Mouse (Mus musculus) fat pad, adult 2 months (tissue): ENCODE results near the gene B3glct.

ENCODE experiments used
- DNase-seq: peaks from one replicate; pipeline ENCODE4 v3.0.0-alpha.2; 2011; ENCODE audit warnings: low read depth, low spot score; ENCODE audit errors: extremely low read depth

The B3glct gene

DNA sequence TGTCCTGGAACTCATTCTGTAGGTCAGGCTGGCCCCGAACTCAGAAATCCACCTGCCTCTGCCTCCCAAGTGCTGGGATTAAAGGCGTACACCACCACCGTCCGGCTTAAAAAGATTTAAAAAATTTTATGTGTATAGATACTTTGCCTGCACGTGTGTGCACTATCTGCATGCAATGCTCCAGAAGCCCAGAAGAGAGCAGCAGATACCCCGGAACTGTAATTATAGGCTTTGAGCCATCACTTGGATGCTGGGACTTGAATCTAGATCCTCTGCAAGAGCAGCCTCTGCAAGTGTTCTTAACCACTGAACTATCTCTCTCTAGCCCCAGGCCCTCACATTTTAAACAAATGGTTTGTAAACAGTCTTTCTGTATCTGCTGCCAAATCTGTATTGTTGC, 15.1 kb upstream of the B3glct start:
- no peak for DNase-seq

GRCm38 (mm10) chr5:149663417-149663816, 14.6 kb upstream of the B3glct start:
- DNase-seq = no peak

DNA sequence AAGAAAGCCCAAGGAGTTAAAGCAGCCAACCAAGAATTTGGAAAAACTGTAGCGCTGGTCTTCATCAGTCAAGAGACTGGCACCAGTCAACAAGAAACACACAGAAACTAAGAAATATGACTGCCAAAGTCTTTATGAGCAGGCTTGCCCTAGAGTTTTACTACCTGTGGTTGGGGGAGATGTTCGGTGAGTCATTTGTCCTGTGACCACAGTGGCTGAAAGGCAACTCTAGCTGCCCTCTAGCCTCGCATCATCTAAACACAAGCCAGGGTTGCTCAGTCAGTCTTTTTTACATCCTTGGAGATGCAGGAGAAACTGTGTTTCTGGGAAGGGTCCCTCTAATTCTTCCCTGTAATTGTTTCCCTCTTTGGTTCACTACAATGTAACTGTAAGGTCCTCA, 834 bp upstream of the B3glct start:
- no peak for DNase-seq

GRCm38 (mm10) chr5:149678990-149679348, 939 bp downstream of the B3glct start:
- DNase-seq = no peak

- no peak for DNase-seq
Measured at GRCm38 (mm10) chr5:149679362-149679761, 1.3 kb downstream of the B3glct start.

DNA sequence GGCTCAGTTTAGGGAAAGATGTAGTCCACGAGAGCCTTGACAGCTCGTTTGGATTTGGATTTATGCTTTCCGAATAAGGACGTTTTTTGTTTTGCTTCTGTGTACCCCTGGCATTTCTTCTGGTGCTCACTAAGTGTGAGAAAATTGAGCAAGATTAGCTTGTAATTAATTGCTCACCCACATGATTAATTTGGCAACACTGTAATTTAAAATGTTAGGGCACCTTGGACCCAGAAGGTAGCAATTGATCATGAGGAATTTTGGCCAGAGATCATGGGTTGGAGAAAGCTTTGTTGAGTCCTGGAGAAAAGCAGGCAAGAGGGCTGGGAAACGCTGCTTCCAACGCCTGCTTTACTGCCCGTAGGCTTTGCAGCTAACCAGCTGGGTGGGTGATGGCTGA, 1.9 kb downstream of the B3glct start:
- DNase-seq = peak; percentile 33

- no peak for DNase-seq
Measured at GRCm38 (mm10) chr5:149680946-149681345, 2.9 kb downstream of the B3glct start.

GRCm38 (mm10) chr5:149689860-149690259, 11.8 kb downstream of the B3glct start:
- DNase-seq = no peak

GRCm38 (mm10) chr5:149692548-149692947, 14.5 kb downstream of the B3glct start:
- no peak for DNase-seq

- DNase-seq = no peak
Measured at GRCm38 (mm10) chr5:149693200-149693599, 15.2 kb downstream of the B3glct start.

DNA sequence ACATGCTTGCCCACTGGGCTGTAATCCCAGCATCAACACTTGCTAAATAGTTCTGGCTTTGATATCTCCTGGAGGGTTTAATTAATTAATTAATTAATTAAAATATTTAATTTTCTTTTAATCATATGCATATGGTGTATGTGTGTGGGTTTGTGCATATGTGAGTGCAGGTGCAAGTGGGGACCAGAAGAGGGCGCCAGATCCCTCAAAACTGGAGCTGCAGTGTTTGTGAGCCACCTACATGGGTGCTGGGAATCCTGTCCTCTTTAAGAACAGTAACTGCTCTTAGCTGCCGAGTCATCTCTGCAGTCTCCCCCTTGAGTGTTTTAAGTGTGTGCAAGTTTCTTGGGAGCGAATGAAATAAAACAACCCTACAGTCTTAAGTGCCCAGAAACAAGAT, 15.9 kb downstream of the B3glct start:
- no peak for DNase-seq

DNA sequence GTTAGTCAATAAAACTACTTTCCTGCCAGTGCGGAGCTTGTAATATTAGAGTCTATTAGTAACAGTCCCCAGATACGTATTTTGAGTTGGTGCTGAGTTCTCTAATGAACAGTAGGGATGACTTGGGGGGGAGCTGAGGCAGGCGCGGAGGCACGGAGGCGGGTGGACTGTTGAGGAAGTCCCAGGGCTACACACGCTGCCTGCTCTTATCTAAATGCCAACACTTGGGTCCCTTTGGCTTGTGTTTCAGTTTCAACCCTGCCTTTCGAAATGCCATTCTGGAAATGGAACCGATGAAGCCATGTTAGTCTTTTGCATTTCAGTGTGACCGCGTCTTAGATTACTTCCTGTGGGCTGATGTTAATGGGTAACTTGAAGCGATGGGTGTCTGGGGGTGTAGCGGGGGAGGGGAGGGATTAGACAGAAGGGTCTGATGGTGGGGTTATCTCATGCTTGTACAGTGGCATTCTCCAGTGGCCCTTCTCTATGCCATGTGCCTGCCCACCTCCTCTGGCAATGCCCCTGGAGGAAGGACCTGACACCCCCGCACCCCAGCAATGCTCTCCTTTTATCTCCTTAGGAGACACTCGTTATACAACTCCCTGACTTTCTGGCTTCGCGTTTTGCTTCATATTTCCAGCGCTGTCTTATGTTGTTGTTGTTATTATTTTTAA, 17.2 kb downstream of the B3glct start:
- no peak for DNase-seq

- DNase-seq = no peak
Measured at GRCm38 (mm10) chr5:149702770-149703169, 24.7 kb downstream of the B3glct start.

DNA sequence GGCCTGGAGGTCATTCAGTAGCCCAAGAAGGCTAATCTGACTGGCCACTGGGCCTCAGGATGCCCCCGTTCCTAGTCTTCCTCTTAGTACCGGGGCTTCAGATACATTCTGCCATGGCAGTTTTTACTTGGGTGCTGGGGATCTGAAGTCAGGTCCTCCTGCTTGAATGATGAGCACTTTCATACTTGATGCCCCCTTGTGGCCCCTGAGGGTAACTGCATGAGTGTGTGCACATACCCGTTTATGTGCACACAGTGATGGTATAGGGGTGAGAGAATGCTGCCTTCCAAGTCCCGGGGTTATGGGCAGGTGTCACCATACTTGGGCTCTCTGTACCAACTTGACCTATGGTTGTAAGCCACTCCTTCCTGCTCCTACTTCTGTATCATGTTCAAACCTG, 33.5 kb downstream of the B3glct start:
- no peak for DNase-seq

GRCm38 (mm10) chr5:149713170-149713774, 35.2 kb downstream of the B3glct start:
- no peak for DNase-seq

- no peak for DNase-seq
Measured at GRCm38 (mm10) chr5:149713834-149714233, 35.8 kb downstream of the B3glct start.

- DNase-seq = no peak
Measured at GRCm38 (mm10) chr5:149715571-149716328, 37.7 kb downstream of the B3glct start.

DNA sequence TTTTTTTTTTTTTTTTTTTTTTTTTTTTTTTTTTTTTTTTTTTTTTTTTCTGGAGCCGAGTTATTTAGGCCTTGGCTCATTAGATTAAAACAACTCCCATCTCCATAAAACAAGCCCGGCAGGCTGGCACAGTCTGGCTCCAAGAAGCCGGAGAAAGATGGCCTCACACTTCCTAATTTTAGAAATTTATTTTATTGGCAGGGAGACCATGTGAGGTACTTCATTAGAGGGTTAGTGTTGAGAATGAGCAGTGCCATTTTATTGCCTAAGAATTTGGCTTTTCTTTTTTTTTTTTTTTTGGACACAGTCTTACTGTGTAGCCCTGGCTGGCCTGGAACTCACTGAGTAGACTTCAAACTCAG, 38.3 kb downstream of the B3glct start:
- DNase-seq = no peak

DNA sequence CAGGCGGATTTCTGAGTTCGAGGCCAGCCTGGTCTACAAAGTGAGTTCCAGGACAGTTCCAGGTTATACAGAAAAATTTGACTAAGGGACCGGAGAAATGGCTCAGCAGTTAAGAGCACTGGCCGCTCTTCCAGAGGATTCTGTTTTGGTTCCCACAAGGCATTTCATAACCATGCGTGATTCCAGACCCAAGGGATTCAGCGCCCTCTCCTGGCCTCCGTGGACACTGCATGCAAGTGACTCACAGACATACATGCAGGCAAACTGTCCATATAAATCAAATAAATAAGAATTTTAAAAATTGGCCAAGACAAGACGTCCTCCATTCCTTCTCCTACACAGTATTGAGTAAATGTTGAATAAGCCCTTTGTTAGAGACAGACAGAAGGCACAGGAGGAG, 53.7 kb downstream of the B3glct start:
- DNase-seq = no peak

DNA sequence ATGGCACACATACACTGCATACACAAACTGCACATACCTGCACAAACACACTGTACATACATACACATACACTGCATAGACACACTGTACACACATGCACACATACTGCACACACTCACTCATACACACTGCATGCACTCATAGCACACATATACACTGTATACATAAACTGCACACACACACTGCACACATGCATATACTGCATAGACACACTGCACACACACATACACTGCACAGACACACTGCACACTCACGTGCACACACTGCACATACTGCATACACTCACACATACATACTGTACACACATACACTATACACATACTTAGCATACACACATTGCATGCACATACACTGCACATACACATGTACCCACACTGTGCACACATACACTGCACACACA, 59.2 kb downstream of the B3glct start:
- no peak for DNase-seq

- no peak for DNase-seq
Measured at GRCm38 (mm10) chr5:149740145-149740544, 62.1 kb downstream of the B3glct start.

DNA sequence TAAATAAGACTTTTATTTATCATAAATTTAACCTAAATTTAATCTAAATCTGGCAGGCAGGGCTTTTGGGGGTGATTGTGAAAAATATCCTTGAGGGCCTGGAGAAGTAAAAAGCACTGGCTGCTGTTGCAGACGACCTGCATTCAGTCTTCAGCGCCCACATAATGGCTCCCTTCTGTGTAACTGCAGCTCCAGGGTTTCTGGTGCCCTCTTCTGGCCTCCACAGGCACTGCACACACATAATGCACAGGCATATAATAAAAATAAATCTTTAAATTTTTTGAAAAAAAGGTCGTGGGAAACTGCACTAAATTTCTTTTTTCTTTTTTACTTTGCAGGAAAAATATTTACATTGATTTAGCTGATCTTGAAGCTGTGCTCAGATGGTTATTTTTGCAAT, 62.7 kb downstream of the B3glct start:
- DNase-seq = no peak
